Mouse (Mus musculus) heart, adult 2 months (tissue): ENCODE measurements at regions not wholly inside any gene's neighbourhood (a gene's known extent, or its start where the extent isn't known, plus 50 kb on each side); places are given as distances from the start of the nearest gene placed in this dataset.

ENCODE experiments used
- CTCF ChIP-seq: fragments of 200-600 bp; IDR thresholded peaks from 2 replicates; pipeline ENCODE4 v1.8.1; 2022; ENCODE audit warnings: antibody characterized with exemption, mild to moderate bottlenecking, moderate library complexity
- POLR2A ChIP-seq: fragments of 200-500 bp; IDR thresholded peaks from 2 replicates; pipeline ENCODE4 v1.6.1; 2011; ENCODE audit warnings: mild to moderate bottlenecking, low read depth, low read length, control low read depth; ENCODE audit not compliant: insufficient read depth

DNA sequence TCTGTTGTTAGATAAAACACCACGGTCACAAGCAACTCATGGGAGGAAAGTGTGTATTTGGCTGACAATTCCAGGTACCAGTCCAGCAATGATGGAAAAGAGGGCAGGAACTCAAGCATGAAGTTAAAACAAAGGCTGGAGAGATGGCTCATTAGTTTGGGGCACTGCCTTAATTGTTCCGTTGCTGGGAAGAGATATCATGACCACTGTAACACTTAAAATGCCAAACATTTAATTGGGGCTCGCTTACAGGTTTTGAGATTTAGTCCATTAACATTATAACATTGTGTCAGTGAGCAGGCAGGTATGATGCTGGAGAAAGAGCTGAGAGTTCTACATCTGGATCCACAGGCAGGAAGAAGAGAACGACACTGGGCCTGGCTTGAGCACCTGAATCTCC is 782.0 kb upstream of the Celf2 start:
- no peak for TF ChIP-seq CTCF
- no peak for TF ChIP-seq POLR2A
